Mouse (Mus musculus) liver, embryonic 14.5 days (tissue): ENCODE data around the gene Prr12. TPM values are rescaled to one million over a fixed set of nuclear protein-coding genes. Genes with fewer than 3 reads are reported as not detected.

ENCODE experiments used
- ATAC-seq: fragments of 200-750 bp; cut with Nextera tagmentation; 2 replicates; pipeline ENCODE4 v1.8.0; 2017; ENCODE audit warnings: moderate number of reproducible peaks, mild to moderate bottlenecking, moderate library complexity; ENCODE audit not compliant: insufficient read depth
- DNase-seq, 3 experiments: peaks; one replicate each; pipeline ENCODE4 v3.0.0-alpha.2; 2012 to 2013; ENCODE audit warnings: low read depth in 3 of 3, low spot score in 3 of 3
- H3K27ac ChIP-seq: fragments of 300-500 bp; sonication (generic); 2 replicates; pipeline ENCODE4 v1.5.1; 2014; ENCODE audit warnings: moderate library complexity, mild to moderate bottlenecking, control low read depth, inconsistent platforms
- H3K27me3 ChIP-seq: fragments of 300-500 bp; sonication (generic); 2 replicates; pipeline ENCODE4 v1.6.1; 2014; ENCODE audit warnings: mild to moderate bottlenecking, low read length, moderate library complexity; ENCODE audit not compliant: control insufficient read depth, insufficient read depth
- H3K36me3 ChIP-seq: fragments of 300-500 bp; sonication (generic); replicated peaks from 2 replicates; pipeline ENCODE4 v1.6.1; 2014; ENCODE audit warnings: low read depth; ENCODE audit not compliant: control insufficient read depth, insufficient read depth
- H3K4me1 ChIP-seq, 2 experiments: fragments of 200-500 bp in 1 of 2; fragments of 300-500 bp in 1 of 2; sonication (generic) in 1 of 2; replicated peaks; 2 replicates each; pipeline ENCODE4 v1.6.1; 2012 to 2014; ENCODE audit warnings: antibody characterized with exemption in 1 of 2, inconsistent platforms in 1 of 2, low read length in 1 of 2; ENCODE audit not compliant: control insufficient read depth in 2 of 2, insufficient read depth in 2 of 2
- H3K4me2 ChIP-seq: fragments of 300-500 bp; sonication (generic); 2 replicates; pipeline ENCODE4 v1.6.1; 2014; ENCODE audit warnings: low read depth, mild to moderate bottlenecking, control low read depth, moderate library complexity
- H3K4me3 ChIP-seq, 2 experiments: fragments of 200-500 bp in 1 of 2; fragments of 300-500 bp in 1 of 2; sonication (generic) in 1 of 2; 2 replicates each; pipeline ENCODE4 v1.5.1; 2012 to 2014; ENCODE audit warnings: low read depth in 2 of 2, low read length in 2 of 2, mild to moderate bottlenecking in 2 of 2, control low read depth in 1 of 2, inconsistent platforms in 1 of 2, moderate library complexity in 1 of 2; ENCODE audit not compliant: insufficient read depth in 1 of 2
- H3K9ac ChIP-seq: fragments of 300-500 bp; sonication (generic); replicated peaks from 2 replicates; pipeline ENCODE4 v1.6.1; 2014; ENCODE audit warnings: mild to moderate bottlenecking, control low read depth, moderate library complexity
- H3K9me3 ChIP-seq: fragments of 300-500 bp; sonication (generic); 2 replicates; pipeline ENCODE4 v1.6.1; 2016; ENCODE audit warnings: low read length, mixed read lengths; ENCODE audit not compliant: control insufficient read depth
- CTCF ChIP-seq: IDR thresholded peaks from 2 replicates; pipeline ENCODE4 v1.5.1; 2016; ENCODE audit warnings: antibody characterized with exemption, low read depth, control low read depth
- EP300 ChIP-seq: IDR thresholded peaks from 2 replicates; pipeline ENCODE4 v1.6.1; 2016; ENCODE audit warnings: antibody characterized with exemption, low read depth
- WGBS: fragments of 180-500 bp; shearing (Covaris S2); extraction: QIAGEN DNeasy Blood & Tissue Kit; methylation state at CpG from one replicate; pipeline ENCODE4 v1.1.7; 2014; ENCODE audit not compliant: insufficient replicate concordance; 5-methylcytosine and 5-hydroxymethylcytosine counted together
- polyA plus RNA-seq, 2 experiments: library from polyadenylated mRNA; depleted of rRNA in 1 of 2; stranded (reverse) in 1 of 2; unstranded in 1 of 2; fragments of >200 nt; fragmentation: Nextera tagmentation in 1 of 2; extraction: Ambion mirVana in 1 of 2; gene quantifications; 2 replicates each; pipeline versions ENCODE4 v1.2.1 to v1.2.3; 2012 to 2014

Prr12 gene
- polyA plus RNA-seq, 2 experiments: 1.9 to 2.6 TPM

GRCm38 (mm10) chr7:45095367-45095766 is 42.7 kb upstream of the Prr12 start:
- Histone ChIP-seq H3K9ac (no peak overlapping the region), H3K4me3 (no peak overlapping the region), H3K27ac (no peak overlapping the region), H3K4me1 (peaks cover 9 to 20% of the 10 kb centered on the region in 2 experiments; a peak in 3 of 4 replicates), H3K4me2 (no peak overlapping the region), H3K9me3 (no peaks in the 10 kb centered on the region), H3K36me3 (no peaks in the 10 kb centered on the region), H3K27me3 (no peaks in the 10 kb centered on the region)
- DNase-seq (no peak), ATAC-seq (no peak)
- TF ChIP-seq CTCF: no peak
- TF ChIP-seq EP300: no peak
- 60% methylated on average over 6 of the region's 6 CpGs for WGBS

GRCm38 (mm10) chr7:45094121-45094520 is 41.4 kb upstream of the Prr12 start:
- no peak for DNase-seq
- Histone ChIP-seq H3K4me2 (no peak overlapping the region), H3K4me1 (peaks cover 9 to 21% of the 10 kb centered on the region in 2 experiments; a peak in 3 of 4 replicates), H3K27ac (no peak overlapping the region), H3K9ac (no peak overlapping the region), H3K27me3 (no peaks in the 10 kb centered on the region), H3K9me3 (no peaks in the 10 kb centered on the region), H3K36me3 (no peaks in the 10 kb centered on the region), H3K4me3 (no peak overlapping the region)
- TF ChIP-seq CTCF (no peak), EP300 (no peak)
- ATAC-seq: no peak
- 46% methylated on average over 7 of the region's 7 CpGs for WGBS

GRCm38 (mm10) chr7:45093516-45093905 is 40.8 kb upstream of the Prr12 start:
- ATAC-seq (no peak), DNase-seq (no peak)
- Histone ChIP-seq H3K27ac (no peak overlapping the region), H3K4me3 (no peak overlapping the region), H3K9me3 (no peaks in the 10 kb centered on the region), H3K9ac (no peak overlapping the region), H3K36me3 (no peaks in the 10 kb centered on the region), H3K4me2 (no peak overlapping the region), H3K4me1 (peaks cover 9 to 21% of the 10 kb centered on the region in 2 experiments; a peak in 3 of 4 replicates), H3K27me3 (no peaks in the 10 kb centered on the region)
- TF ChIP-seq CTCF (no peak), EP300 (no peak)
- WGBS: 17% methylated on average over 18 of the region's 18 CpGs

GRCm38 (mm10) chr7:45092828-45093515 is 40.3 kb upstream of the Prr12 start:
- Histone ChIP-seq H3K4me1 (peaks cover 9 to 21% of the 10 kb centered on the region in 2 experiments; a peak in 3 of 4 replicates), H3K27ac (no peak overlapping the region), H3K4me3 (no peak overlapping the region), H3K4me2 (no peak overlapping the region; the same call in 1 of the 2 replicates), H3K36me3 (no peaks in the 10 kb centered on the region), H3K27me3 (no peaks in the 10 kb centered on the region), H3K9ac (no peak overlapping the region), H3K9me3 (no peaks in the 10 kb centered on the region)
- ATAC-seq (no peak), DNase-seq (no peak)
- no peak for TF ChIP-seq CTCF
- no peak for TF ChIP-seq EP300
- 37% methylated on average over 12 of the region's 12 CpGs for WGBS

GRCm38 (mm10) chr7:45092048-45092447 is 39.4 kb upstream of the Prr12 start, which contains the start of gene Rcn3:
Rcn3 (minus strand) TSS chr7:45092221.
- no peak for TF ChIP-seq CTCF
- TF ChIP-seq EP300: no peak
- H3K4me1 ChIP-seq: peaks cover 9 to 21% of the 10 kb centered on the region in 2 experiments; a peak in 3 of 4 replicates
- peak; percentile 81 for ATAC-seq
- H3K36me3 ChIP-seq: no peaks in the 10 kb centered on the region
- under 1% methylated on average over 16 of the region's 16 CpGs for WGBS
- peak within 1 kb of the TSS; percentile 45 to 59 for H3K4me3 ChIP-seq
- H3K9me3 ChIP-seq: no peaks in the 10 kb centered on the region
- peak; percentile 56 to 66 (median 60) for DNase-seq
- H3K9ac ChIP-seq: peak within 1 kb of the TSS; percentile 15
- H3K27ac ChIP-seq: no peak within 1 kb of the TSS
- no peaks in the 10 kb centered on the region for H3K27me3 ChIP-seq
- H3K4me2 ChIP-seq: peak within 1 kb of the TSS; percentile 78
